Mouse (Mus musculus): Measurements from ENCODE around the gene Zfp422. TPM values are rescaled to one million over a fixed set of nuclear protein-coding genes. Genes with fewer than 3 reads are reported as not detected.

The Zfp422 gene
- polyA plus RNA-seq, 1 experiment from 2014 or later: 86.5 TPM

DNA sequence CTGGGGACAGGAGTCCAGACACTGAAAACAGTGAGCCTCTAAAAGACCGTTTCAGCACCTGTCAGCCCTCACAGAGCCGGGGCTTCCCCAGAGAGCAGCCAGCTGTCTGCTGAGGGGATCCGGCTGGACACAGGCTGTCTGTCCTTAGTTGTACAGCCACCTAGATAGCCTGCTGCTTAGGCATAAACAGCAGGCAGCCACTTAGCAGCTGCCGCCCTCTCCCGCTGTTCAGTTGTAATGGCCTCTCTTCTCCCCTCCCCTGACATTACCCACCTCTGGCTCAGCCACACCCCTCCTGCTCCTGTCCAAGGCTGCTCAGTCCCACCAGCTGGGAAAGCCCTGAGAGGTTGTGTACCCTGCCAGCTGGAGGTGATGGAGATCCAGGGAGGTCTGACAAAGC lies 42.2 kb upstream of the Zfp422 start:
- H3K27ac ChIP-seq (replicated peaks in 1 of 2; ENCODE audit: control insufficient read depth in 1 of 2, insufficient read depth in 1 of 2, low read depth in 2 of 2, low read length in 2 of 2): 0 out of 4 replicates have a peak overlapping the region, but pooled peaks of 1 of the 2 experiments have one; percentile 2
- H3K4me1 ChIP-seq (ENCODE audit: control insufficient read depth in 2 of 2, insufficient read depth in 2 of 2, low read length in 2 of 2): peaks cover 28 to 31% of the 10 kb centered on the region in 2 experiments
- H3K27me3 ChIP-seq (ENCODE audit: control insufficient read depth, insufficient read depth, low read length): no peaks in the 10 kb centered on the region
- H3K9ac ChIP-seq (ENCODE audit: low read length): no peak overlapping the region
- H3K4me3 ChIP-seq (ENCODE audit: control insufficient read depth in 1 of 2, insufficient read depth in 1 of 2, low read depth in 1 of 2, low read length in 2 of 2): no peak overlapping the region
- no peaks in the 10 kb centered on the region for H3K36me3 ChIP-seq (ENCODE audit: control insufficient read depth, insufficient read depth, low read length)
- no peak overlapping the region for H3K4me2 ChIP-seq (ENCODE audit: low read length)
- ATAC-seq (ENCODE audit: insufficient number of reproducible peaks, insufficient read depth, low FRiP score, low read depth): no peak
- no peaks in the 10 kb centered on the region for H3K9me3 ChIP-seq (ENCODE audit: control insufficient read depth, low read length)
- WGBS: 18% methylated on average over 4 of the region's 5 CpGs

DNA sequence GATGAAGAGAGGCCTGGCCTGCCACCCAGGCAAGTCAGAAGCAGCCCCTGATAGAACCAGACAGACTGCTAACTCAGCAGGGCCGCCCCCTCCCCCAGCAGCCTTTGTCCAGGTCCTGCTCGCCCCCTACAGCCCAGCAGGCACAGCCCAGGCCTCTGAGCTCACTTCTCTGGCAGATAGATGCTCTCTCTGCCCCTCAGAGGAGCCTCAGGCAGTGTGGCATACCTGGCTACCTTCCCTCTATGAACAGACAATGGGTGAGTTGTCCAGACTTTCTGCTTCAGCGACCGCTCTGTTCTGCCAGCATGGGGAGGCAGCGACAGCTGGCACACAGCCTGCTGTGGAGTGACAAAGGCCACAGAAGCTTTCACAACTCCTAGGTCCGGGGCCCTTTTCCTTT lies 41.3 kb upstream of the Zfp422 start:
- Histone ChIP-seq H3K9me3 (ENCODE audit: control insufficient read depth, low read length) (no peaks in the 10 kb centered on the region), H3K4me2 (ENCODE audit: low read length) (no peak overlapping the region), H3K27me3 (ENCODE audit: control insufficient read depth, insufficient read depth, low read length) (no peaks in the 10 kb centered on the region), H3K27ac (replicated peaks in 1 of 2; ENCODE audit: control insufficient read depth in 1 of 2, insufficient read depth in 1 of 2, low read depth in 2 of 2, low read length in 2 of 2) (no peak overlapping the region), H3K4me3 (ENCODE audit: control insufficient read depth in 1 of 2, insufficient read depth in 1 of 2, low read depth in 1 of 2, low read length in 2 of 2) (no peak overlapping the region), H3K4me1 (ENCODE audit: control insufficient read depth in 2 of 2, insufficient read depth in 2 of 2, low read length in 2 of 2) (peaks cover 31% of the 10 kb centered on the region in 2 experiments), H3K9ac (ENCODE audit: low read length) (peak overlapping the region; percentile 34; the same call in 1 of the 2 replicates), H3K36me3 (ENCODE audit: control insufficient read depth, insufficient read depth, low read length) (no peaks in the 10 kb centered on the region)
- ATAC-seq (ENCODE audit: insufficient number of reproducible peaks, insufficient read depth, low FRiP score, low read depth): no peak
- 62% methylated on average over 6 of the region's 6 CpGs for WGBS

DNA sequence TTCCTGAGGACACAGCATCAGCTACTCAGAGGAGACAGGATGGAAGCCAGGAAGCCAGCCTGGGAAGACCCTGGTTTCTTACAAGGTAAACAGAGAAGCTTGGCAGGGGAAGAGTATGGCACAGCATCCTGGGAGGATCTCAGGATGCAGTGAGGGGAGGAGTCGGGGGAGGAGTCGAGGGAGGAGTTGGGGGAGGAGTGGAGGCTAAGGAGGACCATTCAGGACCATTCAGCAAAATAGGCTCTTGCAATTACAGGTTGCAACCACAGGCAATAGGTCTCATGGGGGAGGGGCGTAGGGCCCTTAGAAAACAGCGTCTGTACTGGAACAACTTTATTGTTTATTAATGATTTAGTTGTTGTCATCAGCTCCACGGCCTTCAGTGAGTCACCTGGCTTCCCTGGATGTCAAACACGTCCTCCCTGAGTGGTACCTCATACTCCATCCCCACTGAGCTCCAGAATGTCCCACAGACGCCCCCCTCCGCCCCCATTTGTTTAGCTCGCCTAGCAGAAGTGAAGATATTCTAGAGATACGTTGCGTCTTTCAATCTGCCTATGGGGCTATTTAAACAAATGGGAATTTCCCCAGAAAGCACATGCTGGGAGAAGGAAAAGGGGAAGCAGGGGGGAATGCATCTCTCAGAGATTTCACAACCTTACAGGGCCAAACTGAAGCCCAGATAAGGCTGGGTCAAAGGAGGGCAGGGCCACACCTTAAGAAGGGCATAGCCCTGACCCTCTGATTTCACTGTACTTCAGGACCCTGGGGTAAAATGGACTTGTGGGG lies 40.1 kb upstream of the Zfp422 start:
- H3K9ac ChIP-seq (ENCODE audit: low read length): no peak overlapping the region
- no peak overlapping the region for H3K27ac ChIP-seq (replicated peaks in 1 of 2; ENCODE audit: control insufficient read depth in 1 of 2, insufficient read depth in 1 of 2, low read depth in 2 of 2, low read length in 2 of 2)
- H3K4me1 ChIP-seq (ENCODE audit: control insufficient read depth in 2 of 2, insufficient read depth in 2 of 2, low read length in 2 of 2): peaks cover 29 to 34% of the 10 kb centered on the region in 2 experiments
- no peak overlapping the region for H3K4me3 ChIP-seq (ENCODE audit: control insufficient read depth in 1 of 2, insufficient read depth in 1 of 2, low read depth in 1 of 2, low read length in 2 of 2)
- no peaks in the 10 kb centered on the region for H3K9me3 ChIP-seq (ENCODE audit: control insufficient read depth, low read length)
- H3K4me2 ChIP-seq (ENCODE audit: low read length): no peak overlapping the region
- H3K27me3 ChIP-seq (ENCODE audit: control insufficient read depth, insufficient read depth, low read length): no peaks in the 10 kb centered on the region
- WGBS: 50% methylated on average over 11 of the region's 11 CpGs
- ATAC-seq (ENCODE audit: insufficient number of reproducible peaks, insufficient read depth, low FRiP score, low read depth): no peak
- H3K36me3 ChIP-seq (ENCODE audit: control insufficient read depth, insufficient read depth, low read length): no peaks in the 10 kb centered on the region

DNA sequence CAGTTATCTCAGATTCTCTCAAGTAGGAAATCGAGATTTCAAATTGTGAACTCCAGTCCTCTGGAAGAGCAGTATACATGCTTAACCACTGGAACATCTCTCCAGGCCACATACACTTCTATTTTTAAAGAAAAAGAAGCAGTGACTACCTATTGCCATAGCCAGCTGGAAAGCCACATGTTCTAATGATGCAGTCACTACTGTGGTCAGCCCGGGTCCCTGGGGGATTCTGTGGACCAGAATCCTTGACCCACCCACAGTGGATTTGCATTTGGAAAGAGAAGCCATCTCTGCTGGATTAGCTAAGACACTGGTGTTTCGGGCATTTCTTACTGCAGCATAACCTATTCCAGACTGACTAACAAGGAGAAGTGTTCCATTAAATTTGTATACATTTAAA lies 38.6 kb upstream of the Zfp422 start:
- Histone ChIP-seq H3K27me3 (ENCODE audit: control insufficient read depth, insufficient read depth, low read length) (no peaks in the 10 kb centered on the region), H3K27ac (replicated peaks in 1 of 2; ENCODE audit: control insufficient read depth in 1 of 2, insufficient read depth in 1 of 2, low read depth in 2 of 2, low read length in 2 of 2) (no peak overlapping the region), H3K4me3 (ENCODE audit: control insufficient read depth in 1 of 2, insufficient read depth in 1 of 2, low read depth in 1 of 2, low read length in 2 of 2) (no peak overlapping the region), H3K9me3 (ENCODE audit: control insufficient read depth, low read length) (no peaks in the 10 kb centered on the region), H3K4me2 (ENCODE audit: low read length) (no peak overlapping the region), H3K36me3 (ENCODE audit: control insufficient read depth, insufficient read depth, low read length) (no peaks in the 10 kb centered on the region), H3K9ac (ENCODE audit: low read length) (no peak overlapping the region), H3K4me1 (ENCODE audit: control insufficient read depth in 2 of 2, insufficient read depth in 2 of 2, low read length in 2 of 2) (peaks cover 21 to 29% of the 10 kb centered on the region in 2 experiments)
- ATAC-seq (ENCODE audit: insufficient number of reproducible peaks, insufficient read depth, low FRiP score, low read depth): no peak
- WGBS: 77% methylated on average over 3 of the region's 3 CpGs

DNA sequence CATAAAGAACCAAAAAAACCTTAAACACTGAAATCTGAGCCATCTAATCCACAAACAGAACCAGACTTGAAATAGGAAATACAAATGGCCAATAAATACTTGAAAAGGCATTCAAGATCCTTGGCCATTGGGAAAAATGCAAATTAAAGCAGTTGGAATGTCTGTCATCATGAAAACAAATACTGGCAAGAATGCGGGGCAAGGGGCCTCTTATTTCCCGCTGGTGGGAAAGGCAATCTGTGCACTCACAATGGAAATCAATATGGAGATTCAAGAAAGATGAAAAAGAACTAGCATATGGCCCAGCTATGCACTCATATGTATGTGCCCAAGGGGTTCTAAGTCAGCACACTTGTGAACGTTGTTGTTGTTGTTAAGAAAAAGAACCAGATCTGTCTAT lies 38.1 kb upstream of the Zfp422 start:
- Histone ChIP-seq H3K9me3 (ENCODE audit: control insufficient read depth, low read length) (no peaks in the 10 kb centered on the region), H3K36me3 (ENCODE audit: control insufficient read depth, insufficient read depth, low read length) (no peaks in the 10 kb centered on the region), H3K27ac (replicated peaks in 1 of 2; ENCODE audit: control insufficient read depth in 1 of 2, insufficient read depth in 1 of 2, low read depth in 2 of 2, low read length in 2 of 2) (no peak overlapping the region), H3K9ac (ENCODE audit: low read length) (no peak overlapping the region), H3K27me3 (ENCODE audit: control insufficient read depth, insufficient read depth, low read length) (no peaks in the 10 kb centered on the region), H3K4me3 (ENCODE audit: control insufficient read depth in 1 of 2, insufficient read depth in 1 of 2, low read depth in 1 of 2, low read length in 2 of 2) (no peak overlapping the region), H3K4me2 (ENCODE audit: low read length) (no peak overlapping the region), H3K4me1 (ENCODE audit: control insufficient read depth in 2 of 2, insufficient read depth in 2 of 2, low read length in 2 of 2) (peaks cover 21 to 27% of the 10 kb centered on the region in 2 experiments)
- ATAC-seq (ENCODE audit: insufficient number of reproducible peaks, insufficient read depth, low FRiP score, low read depth): no peak
- 75% methylated on average over 3 of the region's 3 CpGs for WGBS

DNA sequence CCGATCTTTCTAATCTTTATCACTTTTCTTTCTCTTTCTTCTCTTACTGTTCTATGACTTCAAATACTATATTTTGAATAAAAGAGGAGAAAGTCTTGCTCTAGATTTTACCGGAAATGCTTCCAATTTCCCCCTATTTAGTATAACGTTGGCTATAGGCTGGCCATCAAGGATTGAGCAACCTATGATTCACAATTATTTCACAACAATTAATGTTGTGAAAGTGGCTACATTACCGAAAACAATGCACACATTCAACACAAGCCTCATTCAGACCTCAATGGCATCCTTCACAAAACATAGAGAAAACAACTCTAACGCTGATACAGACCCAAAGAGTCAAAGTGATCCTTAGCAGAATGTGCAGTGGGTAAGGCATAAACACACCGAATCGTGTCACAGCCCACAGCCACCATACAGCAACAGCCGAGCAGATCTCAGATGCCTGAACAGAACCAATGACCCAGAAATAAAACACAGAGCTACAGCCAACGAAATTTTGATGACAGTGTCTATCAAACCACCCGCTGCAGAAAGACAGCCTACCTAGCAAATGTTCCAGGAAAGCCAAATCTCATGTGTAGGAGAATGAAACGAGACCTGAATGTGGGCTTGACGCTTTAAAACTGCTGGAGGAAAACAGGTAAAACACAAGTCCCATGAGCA lies 37.4 kb upstream of the Zfp422 start:
- Histone ChIP-seq H3K27me3 (ENCODE audit: control insufficient read depth, insufficient read depth, low read length) (no peaks in the 10 kb centered on the region), H3K27ac (replicated peaks in 1 of 2; ENCODE audit: control insufficient read depth in 1 of 2, insufficient read depth in 1 of 2, low read depth in 2 of 2, low read length in 2 of 2) (no peak overlapping the region), H3K36me3 (ENCODE audit: control insufficient read depth, insufficient read depth, low read length) (no peaks in the 10 kb centered on the region), H3K4me1 (ENCODE audit: control insufficient read depth in 2 of 2, insufficient read depth in 2 of 2, low read length in 2 of 2) (peaks cover 14 to 25% of the 10 kb centered on the region in 2 experiments), H3K9ac (ENCODE audit: low read length) (no peak overlapping the region), H3K4me3 (ENCODE audit: control insufficient read depth in 1 of 2, insufficient read depth in 1 of 2, low read depth in 1 of 2, low read length in 2 of 2) (no peak overlapping the region), H3K4me2 (ENCODE audit: low read length) (no peak overlapping the region), H3K9me3 (ENCODE audit: control insufficient read depth, low read length) (no peaks in the 10 kb centered on the region)
- 83% methylated on average over 12 of the region's 12 CpGs for WGBS
- ATAC-seq (ENCODE audit: insufficient number of reproducible peaks, insufficient read depth, low FRiP score, low read depth): no peak

DNA sequence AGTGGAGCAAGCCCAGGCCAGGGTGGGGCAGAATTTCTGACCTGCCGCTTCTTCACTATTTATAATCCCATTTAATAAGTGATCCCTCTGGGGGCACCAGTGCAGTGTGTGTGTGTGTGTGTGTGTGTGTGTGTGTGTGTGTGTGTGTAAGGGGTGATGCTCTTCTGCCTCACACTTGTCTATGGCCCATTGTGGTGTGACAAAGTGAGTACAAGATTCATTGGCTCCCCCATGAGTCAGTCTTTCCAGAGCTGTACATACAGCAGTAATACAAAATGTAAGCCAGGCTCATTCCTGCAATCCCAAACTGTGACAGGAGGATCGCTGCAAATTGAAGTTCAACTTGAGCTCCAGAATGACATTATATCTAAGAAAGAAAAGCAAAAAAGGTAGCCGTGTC lies 36.0 kb upstream of the Zfp422 start:
- no peaks in the 10 kb centered on the region for H3K9me3 ChIP-seq (ENCODE audit: control insufficient read depth, low read length)
- H3K4me3 ChIP-seq (ENCODE audit: control insufficient read depth in 1 of 2, insufficient read depth in 1 of 2, low read depth in 1 of 2, low read length in 2 of 2): no peak overlapping the region
- no peaks in the 10 kb centered on the region for H3K27me3 ChIP-seq (ENCODE audit: control insufficient read depth, insufficient read depth, low read length)
- H3K36me3 ChIP-seq (ENCODE audit: control insufficient read depth, insufficient read depth, low read length): no peaks in the 10 kb centered on the region
- peaks cover under 1 to 12% of the 10 kb centered on the region in 2 experiments; a peak in 2 of 4 replicates for H3K4me1 ChIP-seq (ENCODE audit: control insufficient read depth in 2 of 2, insufficient read depth in 2 of 2, low read length in 2 of 2)
- H3K27ac ChIP-seq (replicated peaks in 1 of 2; ENCODE audit: control insufficient read depth in 1 of 2, insufficient read depth in 1 of 2, low read depth in 2 of 2, low read length in 2 of 2): no peak overlapping the region; a peak in 1 of 4 replicates
- no peak for ATAC-seq (ENCODE audit: insufficient number of reproducible peaks, insufficient read depth, low FRiP score, low read depth)
- H3K4me2 ChIP-seq (ENCODE audit: low read length): no peak overlapping the region
- no peak overlapping the region for H3K9ac ChIP-seq (ENCODE audit: low read length)
- 70% methylated on average over 3 of the region's 3 CpGs for WGBS
